Mouse (Mus musculus): ENCODE measurements around the gene Chn1. TPM values are rescaled to one million over a fixed set of nuclear protein-coding genes. Genes with fewer than 3 reads are reported as not detected.

Chn1 gene
- polyA plus RNA-seq, 1 experiment, result 122 TPM

DNA sequence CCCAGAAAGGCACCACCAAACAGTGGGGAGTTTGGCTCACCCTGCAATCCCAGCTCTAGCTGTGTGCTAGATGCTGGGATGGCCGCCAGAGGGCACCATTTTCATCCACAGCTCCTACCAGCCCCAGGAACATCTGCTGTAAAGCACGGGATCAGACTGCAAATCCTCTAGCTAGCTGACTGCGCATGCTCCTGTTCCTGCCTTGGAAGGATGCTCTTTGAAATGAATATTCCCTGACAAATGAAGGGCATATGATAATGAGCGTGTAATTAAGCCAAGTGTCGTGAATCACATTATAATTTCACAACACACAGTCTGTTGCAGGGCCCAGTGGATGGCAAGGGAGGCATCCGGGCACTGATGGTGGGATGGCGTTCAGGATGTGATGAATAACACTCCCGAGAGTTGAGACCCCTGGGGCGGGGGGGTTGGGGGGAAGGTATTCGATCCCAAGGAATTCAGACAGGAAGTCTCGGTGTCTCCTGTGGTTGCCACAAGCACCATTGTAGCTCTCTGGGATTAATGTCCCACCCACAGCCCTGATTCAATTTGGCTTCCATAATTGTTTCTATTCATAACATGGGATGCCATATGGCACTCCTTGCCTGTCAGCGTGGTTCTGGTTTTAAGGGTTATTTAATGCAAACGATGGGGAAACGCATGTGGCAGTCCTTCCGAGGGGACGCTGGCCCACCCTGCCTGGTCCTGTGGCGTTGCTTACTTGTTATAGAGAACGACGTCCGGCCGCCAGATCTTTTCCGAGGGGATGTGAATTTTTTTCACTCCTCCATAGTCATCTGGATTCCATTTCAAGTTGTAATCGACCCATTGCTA lies 202.4 kb downstream of the Chn1 start:
- Histone ChIP-seq H3K36me3 (ENCODE audit: control insufficient read depth, insufficient read depth, low read length) (no peaks in the 10 kb centered on the region), H3K27ac (ENCODE audit: control insufficient read depth, insufficient read depth, low read depth, low read length) (no peak overlapping the region), H3K4me3 (ENCODE audit: control insufficient read depth, low read depth, low read length) (peak overlapping the region; percentile 30; the same call in 1 of the 2 replicates), H3K27me3 (ENCODE audit: control insufficient read depth, insufficient read depth, low read length) (no peaks in the 10 kb centered on the region), H3K4me1 (ENCODE audit: control insufficient read depth, insufficient read depth, low read length) (peaks cover 14% of the 10 kb centered on the region)
- TF ChIP-seq CTCF (IDR thresholded peaks at IDR 0.05; ENCODE audit: control insufficient read depth, insufficient read depth, insufficient replicate concordance, low read depth, low read length) (peak; percentile 94; the same call in 1 of the 2 replicates), POLR2A (IDR thresholded peaks at IDR 0.05; ENCODE audit: control insufficient read depth, low read depth, low read length) (no peak)

GRCm38 (mm10) chr2:73571901-73572300 lies 203.2 kb downstream of the Chn1 start:
- TF ChIP-seq POLR2A (IDR thresholded peaks at IDR 0.05; ENCODE audit: control insufficient read depth, low read depth, low read length) (no peak), CTCF (IDR thresholded peaks at IDR 0.05; ENCODE audit: control insufficient read depth, insufficient read depth, insufficient replicate concordance, low read depth, low read length) (no peak)
- Histone ChIP-seq H3K27ac (ENCODE audit: control insufficient read depth, insufficient read depth, low read depth, low read length) (no peak overlapping the region), H3K4me1 (ENCODE audit: control insufficient read depth, insufficient read depth, low read length) (peaks cover 14% of the 10 kb centered on the region)

DNA sequence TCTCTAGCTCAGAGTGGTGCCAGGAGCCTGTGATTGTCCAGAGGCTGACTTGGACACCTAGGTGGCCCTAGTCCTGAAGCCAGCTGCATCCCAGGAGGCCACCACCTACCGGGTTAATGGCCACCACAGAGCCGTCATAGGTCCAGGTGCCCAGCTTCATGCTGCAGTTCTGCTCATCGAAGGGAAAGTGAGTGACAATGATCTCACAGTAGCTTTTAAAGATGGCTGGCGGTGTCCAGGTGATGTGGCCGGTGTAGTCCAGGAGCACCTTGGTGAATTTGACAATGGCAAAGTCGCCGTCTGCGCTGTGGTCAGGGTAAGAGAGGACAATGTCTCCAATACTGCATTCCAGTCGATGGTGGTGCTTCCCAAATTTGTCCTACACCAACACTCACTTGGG lies 203.8 kb downstream of the Chn1 start:
- Histone ChIP-seq H3K4me1 (ENCODE audit: control insufficient read depth, insufficient read depth, low read length) (peaks cover 14% of the 10 kb centered on the region), H3K4me3 (ENCODE audit: control insufficient read depth, low read depth, low read length) (no peak overlapping the region), H3K36me3 (ENCODE audit: control insufficient read depth, insufficient read depth, low read length) (no peaks in the 10 kb centered on the region), H3K27ac (ENCODE audit: control insufficient read depth, insufficient read depth, low read depth, low read length) (no peak overlapping the region), H3K27me3 (ENCODE audit: control insufficient read depth, insufficient read depth, low read length) (no peaks in the 10 kb centered on the region)
- TF ChIP-seq POLR2A (IDR thresholded peaks at IDR 0.05; ENCODE audit: control insufficient read depth, low read depth, low read length) (no peak), CTCF (IDR thresholded peaks at IDR 0.05; ENCODE audit: control insufficient read depth, insufficient read depth, insufficient replicate concordance, low read depth, low read length) (no peak)

More at GRCm38 (mm10) chr2:73571901-73572300, 203.2 kb downstream of the Chn1 start:
- H3K27me3 ChIP-seq (ENCODE audit: control insufficient read depth, insufficient read depth, low read length), result no peaks in the 10 kb centered on the region
- no peak overlapping the region for H3K4me3 ChIP-seq (ENCODE audit: control insufficient read depth, low read depth, low read length)
- no peaks in the 10 kb centered on the region for H3K36me3 ChIP-seq (ENCODE audit: control insufficient read depth, insufficient read depth, low read length)

DNA sequence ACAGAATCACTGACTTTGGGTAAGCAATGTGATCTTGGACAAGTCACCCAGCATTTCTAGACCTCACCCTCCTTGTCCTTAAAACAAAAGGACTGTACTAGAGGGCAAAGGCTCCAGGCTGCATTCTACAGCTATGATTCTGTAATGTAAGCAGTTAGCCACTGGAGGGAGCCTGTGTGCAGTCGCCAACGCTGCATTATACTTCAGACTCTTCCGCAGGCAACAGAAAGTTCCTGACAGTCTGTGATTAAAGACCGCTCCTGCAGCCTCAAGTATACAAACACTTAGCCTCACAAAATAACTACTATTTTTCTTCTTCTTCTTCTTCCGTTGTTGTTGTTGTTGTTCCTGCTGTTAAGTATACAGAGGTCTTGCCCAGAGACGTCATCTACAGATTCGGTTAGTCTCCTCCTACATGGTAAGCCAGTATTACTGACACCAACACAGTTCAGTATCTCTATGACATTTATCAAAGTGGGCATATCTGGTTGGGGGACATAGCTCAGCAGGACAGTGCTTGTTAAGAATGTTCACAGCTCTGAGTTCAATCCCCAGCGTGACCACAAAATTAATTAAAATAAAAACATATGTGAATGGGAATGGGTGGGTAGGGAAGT lies 208.0 kb downstream of the Chn1 start:
- H3K27ac ChIP-seq (ENCODE audit: control insufficient read depth, insufficient read depth, low read depth, low read length), result no peak overlapping the region
- H3K36me3 ChIP-seq (ENCODE audit: control insufficient read depth, insufficient read depth, low read length), result no peaks in the 10 kb centered on the region
- H3K4me1 ChIP-seq (ENCODE audit: control insufficient read depth, insufficient read depth, low read length), result peaks cover 9% of the 10 kb centered on the region
- no peaks in the 10 kb centered on the region for H3K27me3 ChIP-seq (ENCODE audit: control insufficient read depth, insufficient read depth, low read length)
- H3K4me3 ChIP-seq (ENCODE audit: control insufficient read depth, low read depth, low read length), result no peak overlapping the region
- TF ChIP-seq CTCF (IDR thresholded peaks at IDR 0.05; ENCODE audit: control insufficient read depth, insufficient read depth, insufficient replicate concordance, low read depth, low read length) (peak; percentile 77; the same call in 1 of the 2 replicates), POLR2A (IDR thresholded peaks at IDR 0.05; ENCODE audit: control insufficient read depth, low read depth, low read length) (no peak)

- peak overlapping the region; percentile 14; the same call in 1 of the 2 replicates for H3K4me3 ChIP-seq (ENCODE audit: control insufficient read depth, low read depth, low read length)
- H3K27ac ChIP-seq (ENCODE audit: control insufficient read depth, insufficient read depth, low read depth, low read length), result no peak overlapping the region
- H3K36me3 ChIP-seq (ENCODE audit: control insufficient read depth, insufficient read depth, low read length), result no peaks in the 10 kb centered on the region
- H3K27me3 ChIP-seq (ENCODE audit: control insufficient read depth, insufficient read depth, low read length), result no peaks in the 10 kb centered on the region
- peaks cover 2% of the 10 kb centered on the region for H3K4me1 ChIP-seq (ENCODE audit: control insufficient read depth, insufficient read depth, low read length)
- TF ChIP-seq CTCF (IDR thresholded peaks at IDR 0.05; ENCODE audit: control insufficient read depth, insufficient read depth, insufficient replicate concordance, low read depth, low read length) (peak; percentile 67; the same call in 1 of the 2 replicates), POLR2A (IDR thresholded peaks at IDR 0.05; ENCODE audit: control insufficient read depth, low read depth, low read length) (no peak)
Measured at GRCm38 (mm10) chr2:73566162-73566561, 209.0 kb downstream of the Chn1 start.

GRCm38 (mm10) chr2:73563690-73564089 lies 211.5 kb downstream of the Chn1 start:
- peaks cover 5% of the 10 kb centered on the region for H3K4me1 ChIP-seq (ENCODE audit: control insufficient read depth, insufficient read depth, low read length)
- H3K27me3 ChIP-seq (ENCODE audit: control insufficient read depth, insufficient read depth, low read length), result no peaks in the 10 kb centered on the region
- TF ChIP-seq CTCF (IDR thresholded peaks at IDR 0.05; ENCODE audit: control insufficient read depth, insufficient read depth, insufficient replicate concordance, low read depth, low read length) (no peak), POLR2A (IDR thresholded peaks at IDR 0.05; ENCODE audit: control insufficient read depth, low read depth, low read length) (no peak)
- no peak overlapping the region for H3K4me3 ChIP-seq (ENCODE audit: control insufficient read depth, low read depth, low read length)
- no peak overlapping the region for H3K27ac ChIP-seq (ENCODE audit: control insufficient read depth, insufficient read depth, low read depth, low read length)
- no peaks in the 10 kb centered on the region for H3K36me3 ChIP-seq (ENCODE audit: control insufficient read depth, insufficient read depth, low read length)

- H3K27ac ChIP-seq (ENCODE audit: control insufficient read depth, insufficient read depth, low read depth, low read length), result no peak overlapping the region
- H3K27me3 ChIP-seq (ENCODE audit: control insufficient read depth, insufficient read depth, low read length), result no peaks in the 10 kb centered on the region
- H3K36me3 ChIP-seq (ENCODE audit: control insufficient read depth, insufficient read depth, low read length), result no peaks in the 10 kb centered on the region
- peaks cover 5% of the 10 kb centered on the region for H3K4me1 ChIP-seq (ENCODE audit: control insufficient read depth, insufficient read depth, low read length)
- no peak for TF ChIP-seq CTCF (IDR thresholded peaks at IDR 0.05; ENCODE audit: control insufficient read depth, insufficient read depth, insufficient replicate concordance, low read depth, low read length)
- no peak for TF ChIP-seq POLR2A (IDR thresholded peaks at IDR 0.05; ENCODE audit: control insufficient read depth, low read depth, low read length)
- H3K4me3 ChIP-seq (ENCODE audit: control insufficient read depth, low read depth, low read length), result peak overlapping the region; percentile 91
Measured at GRCm38 (mm10) chr2:73562656-73563055, 212.5 kb downstream of the Chn1 start.
